Mouse (Mus musculus) limb, embryonic 13.5 days (tissue): ENCODE results near the gene Snx32. TPM values are rescaled to one million over a fixed set of nuclear protein-coding genes. Genes with fewer than 3 reads are reported as not detected.

Experiments
- ATAC-seq: fragments of 200-750 bp; cut with Nextera tagmentation; 2 replicates; pipeline ENCODE4 v1.8.0; 2017; ENCODE audit warnings: low read depth, moderate number of reproducible peaks, moderate TSS enrichment; ENCODE audit not compliant: low FRiP score
- H3K27ac ChIP-seq: fragments of 300-500 bp; sonication (generic); 2 replicates; pipeline ENCODE4 v1.5.1; 2015; ENCODE audit warnings: inconsistent platforms, mild to moderate bottlenecking, moderate library complexity
- H3K27me3 ChIP-seq: fragments of 300-500 bp; sonication (generic); 2 replicates; pipeline ENCODE4 v1.6.1; 2015; ENCODE audit warnings: mild to moderate bottlenecking, inconsistent platforms
- H3K36me3 ChIP-seq: fragments of 300-500 bp; sonication (generic); 2 replicates; pipeline ENCODE4 v1.6.1; 2015; ENCODE audit warnings: inconsistent platforms, mild to moderate bottlenecking, moderate library complexity
- H3K4me1 ChIP-seq: fragments of 300-500 bp; sonication (generic); 2 replicates; pipeline ENCODE4 v1.6.1; 2015; ENCODE audit warnings: inconsistent platforms
- H3K4me2 ChIP-seq: fragments of 300-500 bp; sonication (generic); replicated peaks from 2 replicates; pipeline ENCODE4 v1.6.1; 2015; ENCODE audit warnings: inconsistent platforms, mild to moderate bottlenecking, moderate library complexity
- H3K4me3 ChIP-seq: fragments of 300-500 bp; sonication (generic); 2 replicates; pipeline ENCODE4 v1.5.1; 2015; ENCODE audit warnings: moderate library complexity, mild to moderate bottlenecking, inconsistent platforms
- H3K9ac ChIP-seq: fragments of 300-500 bp; sonication (generic); 2 replicates; pipeline ENCODE4 v1.6.1; 2015; ENCODE audit warnings: mild to moderate bottlenecking, inconsistent platforms
- H3K9me3 ChIP-seq: fragments of 300-500 bp; sonication (generic); 2 replicates; pipeline ENCODE4 v1.6.1; 2016; ENCODE audit warnings: inconsistent platforms
- WGBS: fragments of 180-500 bp; shearing (Covaris S2); methylation state at CpG from one replicate; pipeline ENCODE4 v1.1.7; 2015; 5-methylcytosine and 5-hydroxymethylcytosine counted together
- polyA plus RNA-seq: library from polyadenylated mRNA; unstranded; fragments of >200 nt; fragmentation: Nextera tagmentation; extraction: Ambion mirVana; gene quantifications from 2 replicates; pipeline ENCODE4 v1.2.1, GENCODE M21; 2015

Gene Snx32
- polyA plus RNA-seq, 1 experiment from 2014 or later, result 12.1 TPM

- H3K4me3 ChIP-seq, result peak within 1 kb of the TSS; percentile 58
- H3K36me3 ChIP-seq, result no peaks in the 10 kb centered on the region
- peak within 1 kb of the TSS; percentile 95 for H3K4me2 ChIP-seq
- peak within 1 kb of the TSS; percentile 61 for H3K9ac ChIP-seq
- WGBS, result under 1% methylated on average over 70 of the region's 70 CpGs
- peaks cover 21% of the 10 kb centered on the region for H3K4me1 ChIP-seq
- ATAC-seq, result peak; percentile 79; the same call in 1 of the 2 replicates
- H3K9me3 ChIP-seq, result peaks cover 8% of the 10 kb centered on the region; the same call in 1 of the 2 replicates
- no peak within 1 kb of the TSS for H3K27ac ChIP-seq
- H3K27me3 ChIP-seq, result peaks cover 62% of the 10 kb centered on the region
Measured at GRCm38 (mm10) chr19:5447515-5448353, 62.6 kb downstream of the Snx32 start, which contains the start of gene Fosl1. Fosl1 (plus strand) TSS chr19:5447547.

GRCm38 (mm10) chr19:5445747-5446146 lies 64.6 kb downstream of the Snx32 start:
- peaks cover 60% of the 10 kb centered on the region for H3K27me3 ChIP-seq
- WGBS, result 89% methylated on average over 5 of the region's 5 CpGs

GRCm38 (mm10) chr19:5444954-5445353 lies 65.4 kb downstream of the Snx32 start:
- H3K4me3 ChIP-seq, result no peak overlapping the region
- H3K27me3 ChIP-seq, result peaks cover 52% of the 10 kb centered on the region
- H3K4me1 ChIP-seq, result peaks cover 21% of the 10 kb centered on the region
- peaks cover 14% of the 10 kb centered on the region; the same call in 1 of the 2 replicates for H3K9me3 ChIP-seq
- H3K27ac ChIP-seq, result no peak overlapping the region
- H3K4me2 ChIP-seq, result no peak overlapping the region
- 30% methylated on average over 7 of the region's 7 CpGs for WGBS
- no peaks in the 10 kb centered on the region for H3K36me3 ChIP-seq
- ATAC-seq, result no peak
- no peak overlapping the region for H3K9ac ChIP-seq

More at GRCm38 (mm10) chr19:5445747-5446146, 64.6 kb downstream of the Snx32 start:
- Histone ChIP-seq H3K9ac (no peak overlapping the region), H3K27ac (no peak overlapping the region), H3K4me2 (no peak overlapping the region), H3K36me3 (no peaks in the 10 kb centered on the region), H3K4me1 (peaks cover 21% of the 10 kb centered on the region), H3K9me3 (peaks cover 8% of the 10 kb centered on the region; the same call in 1 of the 2 replicates), H3K4me3 (no peak overlapping the region)
- no peak for ATAC-seq

GRCm38 (mm10) chr19:5444371-5444908 lies 65.9 kb downstream of the Snx32 start:
- Histone ChIP-seq H3K4me2 (no peak overlapping the region), H3K36me3 (no peaks in the 10 kb centered on the region), H3K4me1 (peaks cover 21% of the 10 kb centered on the region), H3K9ac (no peak overlapping the region), H3K27me3 (peaks cover 47% of the 10 kb centered on the region), H3K27ac (no peak overlapping the region), H3K4me3 (no peak overlapping the region), H3K9me3 (peaks cover 14% of the 10 kb centered on the region; the same call in 1 of the 2 replicates)
- 60% methylated on average over 9 of the region's 9 CpGs for WGBS
- ATAC-seq, result no peak

Other genes with a start within 250 kb of the Snx32 start
- 26.7 and 28.9 TPM in 2 replicates for gene Pacs1, start 237.4 kb downstream of the Snx32 start, polyA plus RNA-seq
- gene Sf3b2, start 215.1 kb downstream of the Snx32 start, polyA plus RNA-seq, result 393 and 399 TPM in 2 replicates
- 9.3 and 9.7 TPM in 2 replicates for gene Gal3st3, start 212.2 kb downstream of the Snx32 start, polyA plus RNA-seq
- gene Catsper1, start 174.8 kb downstream of the Snx32 start, polyA plus RNA-seq, result not detected in 2 replicates
- 1.2 and 1.9 TPM in 2 replicates for gene Cst6, start 161.0 kb downstream of the Snx32 start, polyA plus RNA-seq
- gene Eif1ad, start 143.8 kb downstream of the Snx32 start, polyA plus RNA-seq, result 54.9 and 62.3 TPM in 2 replicates
- gene Banf1, start 143.4 kb downstream of the Snx32 start, polyA plus RNA-seq, result 442 and 445 TPM in 2 replicates
- 81.8 and 84.8 TPM in 2 replicates for gene Sart1, start 121.8 kb downstream of the Snx32 start, polyA plus RNA-seq
- 0.15 and 0.31 TPM in 2 replicates for gene Tsga10ip, start 108.0 kb downstream of the Snx32 start, polyA plus RNA-seq
- gene Drap1, start 85.6 kb downstream of the Snx32 start, polyA plus RNA-seq, result 301 and 336 TPM in 2 replicates
- gene AI837181, start 85.4 kb downstream of the Snx32 start, polyA plus RNA-seq, result 74.6 and 77.9 TPM in 2 replicates
- gene Fosl1, start 63.0 kb downstream of the Snx32 start, polyA plus RNA-seq, result not detected in 2 replicates
- 6.2 and 7.0 TPM in 2 replicates for gene Ccdc85b, start 52.6 kb downstream of the Snx32 start, polyA plus RNA-seq
- 129 and 131 TPM in 2 replicates for gene Fibp, start 49.9 kb downstream of the Snx32 start, polyA plus RNA-seq
- gene Ctsw, start 42.0 kb downstream of the Snx32 start, polyA plus RNA-seq, result 1.7 and 2.3 TPM in 2 replicates
- gene Efemp2, start 36.6 kb downstream of the Snx32 start, polyA plus RNA-seq, result 209 and 216 TPM in 2 replicates
- 40.5 and 42.8 TPM in 2 replicates for gene Mus81, start 22.1 kb downstream of the Snx32 start, polyA plus RNA-seq
- gene Cfl1, start 20.1 kb downstream of the Snx32 start, polyA plus RNA-seq, result 2,537 and 2,628 TPM in 2 replicates
- gene 1700020D05Rik, start 6.8 kb downstream of the Snx32 start, polyA plus RNA-seq, result not detected in 2 replicates
- 1.7 and 3.0 TPM in 2 replicates for gene Ovol1, start 50.1 kb upstream of the Snx32 start, polyA plus RNA-seq
- 2.3 and 2.7 TPM in 2 replicates for gene Ap5b1, start 57.5 kb upstream of the Snx32 start, polyA plus RNA-seq
- gene Rnaseh2c, start 91.3 kb upstream of the Snx32 start, polyA plus RNA-seq, result 143 and 144 TPM in 2 replicates
- 61.5 and 62.7 TPM in 2 replicates for gene Kat5, start 99.7 kb upstream of the Snx32 start, polyA plus RNA-seq
- gene Rela, start 126.9 kb upstream of the Snx32 start, polyA plus RNA-seq, result 47.6 and 48.5 TPM in 2 replicates
- 25.2 and 27.8 TPM in 2 replicates for gene Sipa1, start 153.2 kb upstream of the Snx32 start, polyA plus RNA-seq
- gene Map3k11, start 178.2 kb upstream of the Snx32 start, polyA plus RNA-seq, result 18.2 and 18.5 TPM in 2 replicates
- 25.4 and 28.7 TPM in 2 replicates for gene Pcnx3, start 178.4 kb upstream of the Snx32 start, polyA plus RNA-seq
- 0.51 and 0.75 TPM in 2 replicates for gene Kcnk7, start 193.8 kb upstream of the Snx32 start, polyA plus RNA-seq
- 20.4 and 21.2 TPM in 2 replicates for gene Ehbp1l1, start 215.8 kb upstream of the Snx32 start, polyA plus RNA-seq
- gene Fam89b, start 219.1 kb upstream of the Snx32 start, polyA plus RNA-seq, result 128 and 141 TPM in 2 replicates
- gene Ltbp3, start 230.4 kb upstream of the Snx32 start, polyA plus RNA-seq, result 41.1 and 48.9 TPM in 2 replicates